Mouse (Mus musculus): ENCODE data around the gene Shd.

DNA sequence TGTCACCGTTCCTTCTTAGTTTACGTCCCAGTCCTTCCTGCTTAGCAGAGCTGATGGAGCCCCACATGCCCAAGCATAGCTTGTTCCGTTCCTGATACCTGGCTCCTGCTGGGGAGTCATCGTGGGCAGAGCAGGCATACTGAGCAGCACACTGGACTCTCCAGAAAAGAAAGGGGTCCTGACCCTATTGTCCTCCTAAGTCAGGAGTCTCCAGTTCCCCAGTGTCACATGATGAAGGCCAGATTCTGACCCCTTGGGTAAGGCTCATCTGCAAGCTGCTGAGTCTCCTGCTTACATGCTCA, 52.7 kb downstream of the Shd start:
- TF ChIP-seq POLR2A (IDR thresholded peaks at IDR 0.05; ENCODE audit: low read depth, low read length) (no peak), CTCF (IDR thresholded peaks at IDR 0.05; ENCODE audit: extremely low read depth, insufficient read length, insufficient replicate concordance, low read depth, low read length) (no peak)

All from small intestine, adult 2 months (tissue).